Comparison of ENCODE assay signal across 8 mouse cellular contexts in genomic region chr15:25844013-25844570, GRCm38 (mm10). TPM values are rescaled to one million over a fixed set of nuclear protein-coding genes. Genes with fewer than 3 reads are reported as not detected.
DNase-seq lines count a peak whose midpoint lies in the region; ATAC-seq and TF ChIP-seq lines count a peak whose summit lies in the region.

No protein-coding gene starts in this region.

- DNase-seq in left cerebral cortex, adult 2 months (ENCODE audit: extremely low spot score in 1 of 2, low spot score in 2 of 2), result no peak
- no peak for DNase-seq in left cerebral cortex, adult 8-10 months (ENCODE audit: low spot score in 2 of 2)
- DNase-seq in right cerebral cortex, postnatal 14 days, result no peak
- no peak for DNase-seq in lung, postnatal 25 days (ENCODE audit: low spot score)
- DNase-seq in retina, postnatal 1 day, result no peak

- intact Hi-C loops in left cerebral cortex, adult 2 months (cut with DNase I), result loop anchor here (5.0 kb wide), 1 partner anchor 58 kb away; no protein-coding TSS in a partner anchor

- WGBS in embryonic facial prominence, embryonic 13.5 days, result 7% methylated on average over 11 of the region's 11 CpGs
- 12% methylated on average over 11 of the region's 11 CpGs for WGBS in kidney, embryonic 14.5 days
- WGBS in neural tube, embryonic 13.5 days, result 15% methylated on average over 11 of the region's 11 CpGs

- H3K27me3 ChIP-seq in embryonic facial prominence, embryonic 13.5 days, result peaks cover 32% of the 10 kb centered on the region
- peaks cover 9% of the 10 kb centered on the region for H3K27me3 ChIP-seq in kidney, embryonic 14.5 days (ENCODE audit: control insufficient read depth, insufficient read depth, low read length)
- H3K27me3 ChIP-seq in neural tube, embryonic 13.5 days, result peaks cover 13% of the 10 kb centered on the region

- no peak for ATAC-seq in embryonic facial prominence, embryonic 13.5 days (ENCODE audit: insufficient number of reproducible peaks, insufficient read depth, low FRiP score, low TSS enrichment, low read depth)
- 0 out of 2 replicates have a peak, but pooled peaks have one; percentile 10 for ATAC-seq in kidney, embryonic 14.5 days (ENCODE audit: low FRiP score, low TSS enrichment)
- peak; percentile 24; the same call in 1 of the 2 replicates for ATAC-seq in neural tube, embryonic 13.5 days (ENCODE audit: low read depth)

- peak overlapping the region; percentile 98 for H3K4me3 ChIP-seq in left cerebral cortex, adult 2 months
- peak overlapping the region; percentile 80 for H3K4me3 ChIP-seq in embryonic facial prominence, embryonic 13.5 days
- H3K4me3 ChIP-seq in kidney, embryonic 14.5 days (ENCODE audit: low read length), result peak overlapping the region; percentile 71
- peak overlapping the region; percentile 77 for H3K4me3 ChIP-seq in neural tube, embryonic 13.5 days

- no peak overlapping the region for H3K9ac ChIP-seq in embryonic facial prominence, embryonic 13.5 days
- 0 out of 2 replicates have a peak overlapping the region, but pooled peaks have one; percentile 73 for H3K9ac ChIP-seq in kidney, embryonic 14.5 days (ENCODE audit: low read depth, low read length)
- peak overlapping the region; percentile 90 for H3K9ac ChIP-seq in neural tube, embryonic 13.5 days

- H3K4me1 ChIP-seq in embryonic facial prominence, embryonic 13.5 days, result peaks cover 12% of the 10 kb centered on the region
- no peaks in the 10 kb centered on the region for H3K4me1 ChIP-seq in kidney, embryonic 14.5 days (ENCODE audit: control insufficient read depth, insufficient read depth, low read length)
- peaks cover 10% of the 10 kb centered on the region for H3K4me1 ChIP-seq in neural tube, embryonic 13.5 days (replicated peaks)

- no peaks in the 10 kb centered on the region for H3K9me3 ChIP-seq in embryonic facial prominence, embryonic 13.5 days
- H3K9me3 ChIP-seq in kidney, embryonic 14.5 days (ENCODE audit: control insufficient read depth, low read length), result peaks cover 3% of the 10 kb centered on the region; the same call in 1 of the 2 replicates
- no peaks in the 10 kb centered on the region for H3K9me3 ChIP-seq in neural tube, embryonic 13.5 days

- peak overlapping the region; percentile 80 for H3K4me2 ChIP-seq in embryonic facial prominence, embryonic 13.5 days
- H3K4me2 ChIP-seq in kidney, embryonic 14.5 days (replicated peaks; ENCODE audit: low read depth, low read length), result peak overlapping the region; percentile 95
- H3K4me2 ChIP-seq in neural tube, embryonic 13.5 days, result peak overlapping the region; percentile 83

- H3K36me3 ChIP-seq in embryonic facial prominence, embryonic 13.5 days, result no peaks in the 10 kb centered on the region
- no peaks in the 10 kb centered on the region for H3K36me3 ChIP-seq in kidney, embryonic 14.5 days (ENCODE audit: control insufficient read depth, insufficient read depth, low read length)
- H3K36me3 ChIP-seq in neural tube, embryonic 13.5 days, result no peaks in the 10 kb centered on the region

- peak overlapping the region; percentile 94; the same call in 1 of the 2 replicates for H3K27ac ChIP-seq in left cerebral cortex, adult 2 months
- H3K27ac ChIP-seq in embryonic facial prominence, embryonic 13.5 days, result no peak overlapping the region
- H3K27ac ChIP-seq in kidney, embryonic 14.5 days (ENCODE audit: low read depth, low read length), result no peak overlapping the region
- H3K27ac ChIP-seq in neural tube, embryonic 13.5 days (replicated peaks), result no peak overlapping the region

- no peak for TF ChIP-seq CTCF in left cerebral cortex, adult 2 months (IDR thresholded peaks at IDR 0.05)

RNA-seq across cellular contexts. Expression of gene Retreg1, which starts 1.1 kb away (rescaled TPM):
- total RNA-seq in left cerebral cortex, adult 2 months (2021), result 10 to 100 TPM; 32.8 to 32.9 TPM
- total RNA-seq in left cerebral cortex, adult 8-10 months (2022), result 10 to 100 TPM; 37.9 to 40.2 (median 39.0) TPM
- polyA plus RNA-seq in embryonic facial prominence, embryonic 13.5 days (2015; fragmentation: Nextera tagmentation; extraction: Ambion mirVana), result 4.7 and 5.5 TPM in 2 replicates
- polyA plus RNA-seq in kidney, embryonic 14.5 days (2014; fragmentation: Nextera tagmentation; extraction: Ambion mirVana), result 10.2 and 14.6 TPM in 2 replicates
- 9.0 and 11.3 TPM in 2 replicates for polyA plus RNA-seq in neural tube, embryonic 13.5 days (2015; fragmentation: Nextera tagmentation; extraction: Ambion mirVana)
